Mouse (Mus musculus) myocyte (in vitro differentiated cells): Measurements from ENCODE around the gene Mab21l3.

ENCODE experiments used
- E2F4 ChIP-seq: IDR thresholded peaks from one replicate; pipeline ENCODE4 v1.6.1; 2011; ENCODE audit warnings: mild to moderate bottlenecking, control low read depth, moderate library complexity; ENCODE audit not compliant: insufficient read depth
- POLR2A ChIP-seq: IDR thresholded peaks from one replicate; pipeline ENCODE4 v1.6.1; 2011; ENCODE audit warnings: low read depth, mild to moderate bottlenecking, control low read depth, moderate library complexity; ENCODE audit not compliant: insufficient read length

DNA sequence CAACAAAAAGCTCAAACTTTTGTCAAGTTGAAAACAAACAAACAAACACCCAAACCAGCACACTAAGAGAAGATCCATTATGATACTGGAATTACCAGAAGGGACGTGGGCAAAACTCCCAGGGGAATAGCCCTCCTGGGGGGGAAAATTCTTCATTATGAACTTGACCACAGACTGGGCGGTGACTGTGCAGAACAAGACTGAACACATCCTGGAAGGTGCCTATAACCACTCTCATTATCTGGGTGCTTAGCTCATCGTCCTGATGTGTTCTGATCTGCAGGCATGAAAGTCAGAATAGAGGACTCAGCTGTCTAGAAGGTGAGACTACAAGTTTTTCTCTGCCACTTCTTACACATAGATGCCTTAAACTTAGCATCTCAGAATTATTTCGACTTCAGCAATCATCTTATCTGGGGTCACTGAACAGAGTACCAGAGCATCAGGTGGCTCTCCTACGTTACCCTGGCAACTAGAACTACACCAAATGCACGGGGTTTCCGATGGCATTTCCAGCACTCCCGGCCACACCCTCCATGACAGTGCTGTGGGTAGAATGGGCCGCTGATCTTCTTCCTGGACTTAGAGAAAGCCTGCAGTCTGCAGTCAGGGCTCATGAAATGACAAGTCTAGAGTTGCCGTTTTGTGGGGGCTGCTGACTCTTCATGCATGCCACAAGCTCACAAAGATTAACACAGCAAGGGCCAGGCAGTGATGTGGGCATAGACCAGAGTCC, 18.7 kb downstream of the Mab21l3 start:
- no peak for TF ChIP-seq POLR2A
- no peak for TF ChIP-seq E2F4
